Mouse (Mus musculus) heart, postnatal 25 days (tissue): ENCODE data around the gene Prkab1. TPM values are rescaled to one million over a fixed set of nuclear protein-coding genes. Genes with fewer than 3 reads are reported as not detected.

Experiments
- DNase-seq: peaks from one replicate; pipeline ENCODE4 v3.0.0; 2022; ENCODE audit warnings: low spot score
- intact Hi-C: fragments of 180-260 bp; cut with DNase I; formaldehyde crosslinking; loops from one replicate; pipeline ENCODE4 v1.15.1; 2025
- total RNA-seq, 2 experiments: library from RNA; stranded (reverse); gene quantifications; 2 replicates each; pipeline ENCODE4 v1.2.3; 2021

Prkab1 gene
- total RNA-seq, 2 experiments from 2014 or later = 47.0 to 49.6 TPM

DNA sequence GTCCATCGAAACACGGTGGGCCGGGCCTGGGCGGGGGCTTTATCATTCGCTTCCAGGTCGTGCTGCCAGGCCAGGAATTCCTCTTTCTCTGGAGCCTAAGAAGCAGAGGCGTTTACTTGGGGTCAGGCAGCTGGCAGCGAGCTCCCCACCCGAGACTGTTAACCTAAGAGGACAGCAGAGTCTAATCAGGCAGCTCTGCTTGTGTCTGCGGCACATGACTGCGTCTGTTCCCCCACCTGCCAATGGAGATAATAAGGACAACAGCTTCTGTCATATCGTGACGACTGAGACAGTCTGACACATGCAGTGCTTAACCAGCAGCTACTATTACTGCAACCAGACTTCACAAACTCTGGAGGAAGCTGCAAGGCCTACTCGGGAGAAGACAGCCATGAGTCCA lies 2.8 kb downstream of the Prkab1 start:
- intact Hi-C loops = loop anchor here (10.0 kb wide), 1 partner anchor 367 kb away; no protein-coding TSS in a partner anchor
- DNase-seq = no peak

DNA sequence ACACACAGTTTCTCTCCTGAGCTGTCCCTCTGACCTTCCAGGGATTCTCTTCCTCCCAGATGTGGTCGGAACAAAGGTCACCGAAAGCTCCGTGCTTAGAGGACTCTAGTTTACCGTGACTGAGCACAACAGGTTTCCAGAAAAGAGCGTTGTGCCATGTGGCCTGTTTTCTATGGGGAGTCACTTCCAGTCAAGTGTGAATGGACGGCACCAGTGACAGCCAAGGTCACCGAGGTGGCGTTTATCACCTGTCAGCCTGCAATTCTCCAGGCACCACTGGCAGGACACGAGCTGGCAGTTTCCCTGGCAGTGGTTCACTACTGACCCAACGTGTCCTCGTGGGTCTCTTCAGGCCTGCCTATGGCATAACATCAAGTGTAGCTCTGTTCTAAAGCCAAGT lies 4.9 kb downstream of the Prkab1 start:
- DNase-seq = peak; percentile 31
- intact Hi-C loops = no loop called here

DNA sequence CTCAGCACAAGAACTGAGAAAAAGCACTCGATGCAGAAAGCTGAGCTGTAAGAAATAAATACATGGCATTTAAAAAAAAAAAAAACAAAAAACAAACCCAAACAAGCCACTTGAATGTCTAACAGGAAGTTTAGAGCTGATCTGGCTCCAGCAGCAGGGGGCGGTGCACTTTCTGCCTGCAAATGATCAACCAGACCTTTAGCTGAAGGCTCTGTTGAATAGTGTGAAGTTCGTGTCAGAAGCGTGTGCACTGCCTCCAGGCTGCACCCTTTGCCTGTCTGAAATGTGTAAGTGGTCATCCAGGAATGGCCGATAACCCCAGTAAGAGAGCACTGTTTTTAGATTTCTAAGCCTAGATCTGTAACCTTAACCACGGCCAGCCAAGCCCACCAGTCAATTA lies 5.5 kb downstream of the Prkab1 start:
- DNase-seq = no peak

GRCm38 (mm10) chr5:116018196-116018595 lies 6.1 kb downstream of the Prkab1 start:
- intact Hi-C loops = no loop called here

More for the DNA sequence above, 5.5 kb downstream of the Prkab1 start:
- intact Hi-C loops = no loop called here

GRCm38 (mm10) chr5:116017391-116017790 lies 6.9 kb downstream of the Prkab1 start:
- intact Hi-C loops = no loop called here

More at GRCm38 (mm10) chr5:116018196-116018595, 6.1 kb downstream of the Prkab1 start:
- DNase-seq = no peak

GRCm38 (mm10) chr5:116016542-116016941 lies 7.8 kb downstream of the Prkab1 start:
- no peak for DNase-seq
- intact Hi-C loops = no loop called here

More at GRCm38 (mm10) chr5:116017391-116017790, 6.9 kb downstream of the Prkab1 start:
- no peak for DNase-seq

DNA sequence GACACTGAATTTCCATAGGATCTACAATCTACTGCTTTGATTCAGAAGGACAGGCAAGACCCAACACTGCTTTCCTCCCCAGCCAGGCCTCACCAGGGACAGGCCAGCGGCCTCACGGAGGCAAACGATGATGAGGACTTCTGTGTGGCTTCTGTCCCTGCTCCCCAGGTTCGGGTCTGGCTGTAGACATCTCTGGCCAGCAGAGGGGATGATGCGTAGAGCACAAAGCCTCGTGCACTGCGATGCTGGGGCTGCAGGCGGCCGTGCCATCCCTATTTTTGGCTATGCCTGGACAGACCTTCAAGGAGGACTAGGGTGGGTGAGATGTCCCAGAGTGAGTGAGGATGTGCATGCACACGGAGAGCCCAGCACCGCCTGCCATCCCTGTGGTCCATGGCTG lies 10.1 kb downstream of the Prkab1 start:
- intact Hi-C loops = no loop called here

GRCm38 (mm10) chr5:116013821-116014220 lies 10.5 kb downstream of the Prkab1 start:
- no peak for DNase-seq
- intact Hi-C loops = no loop called here

More for the DNA sequence above, 10.1 kb downstream of the Prkab1 start:
- DNase-seq = no peak

DNA sequence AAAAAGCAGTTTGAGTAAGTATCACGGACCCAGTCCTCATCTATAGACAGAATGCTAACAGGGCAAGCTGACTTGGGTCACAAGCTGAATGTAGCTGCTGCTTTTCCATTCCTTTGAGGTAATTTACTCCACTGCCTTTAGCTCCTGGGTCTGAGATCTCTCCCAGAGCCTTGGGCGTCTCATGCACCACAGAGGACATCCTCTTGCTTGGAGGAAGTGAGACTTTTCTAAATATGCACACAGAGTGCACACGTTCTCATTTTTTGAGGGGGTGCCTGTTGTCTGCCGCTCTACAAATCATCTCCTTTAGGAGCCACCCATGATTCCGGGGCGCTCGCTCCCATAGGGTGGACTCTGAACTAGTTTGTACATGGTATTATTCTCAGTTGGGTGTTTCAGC lies 11.8 kb downstream of the Prkab1 start:
- DNase-seq = no peak
- intact Hi-C loops = no loop called here

DNA sequence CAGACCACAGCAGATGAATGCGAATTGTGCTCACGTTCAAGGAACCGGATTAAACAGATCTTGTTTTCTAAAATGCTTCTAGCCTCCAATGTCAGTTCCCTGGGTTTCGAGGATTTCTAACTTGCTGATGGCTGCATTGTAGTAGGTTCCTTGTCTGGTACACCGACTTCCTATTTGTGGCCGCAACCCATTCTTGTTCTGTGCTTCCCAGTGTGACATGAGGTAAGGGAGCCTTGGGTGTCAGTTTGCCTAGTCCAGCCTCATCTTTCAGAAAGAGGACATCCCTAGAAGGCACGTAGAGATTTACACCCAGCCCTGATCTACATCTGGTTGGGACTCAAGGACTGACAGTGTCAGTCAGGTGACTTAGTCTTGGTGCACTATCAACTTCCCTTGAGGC lies 12.6 kb downstream of the Prkab1 start:
- no peak for DNase-seq
- intact Hi-C loops = no loop called here

GRCm38 (mm10) chr5:116009884-116010627 lies 14.3 kb downstream of the Prkab1 start:
- intact Hi-C loops = loop anchor here (5.0 kb wide), 1 partner anchor 218 kb away; no protein-coding TSS in a partner anchor
- no peak for DNase-seq

- intact Hi-C loops = loop anchor here (5.0 kb wide), 1 partner anchor 217 kb away; no protein-coding TSS in a partner anchor
- DNase-seq = no peak
Observed at GRCm38 (mm10) chr5:116009091-116009851, 15.0 kb downstream of the Prkab1 start.

- intact Hi-C loops = loop anchor here (5.0 kb wide), 1 partner anchor 215 kb away; no protein-coding TSS in a partner anchor
Observed at GRCm38 (mm10) chr5:116007723-116008122, 16.6 kb downstream of the Prkab1 start.

GRCm38 (mm10) chr5:116006324-116007099 lies 17.8 kb downstream of the Prkab1 start:
- DNase-seq = no peak
- intact Hi-C loops = loop anchor here (5.0 kb wide), 1 partner anchor 214 kb away; no protein-coding TSS in a partner anchor

More at GRCm38 (mm10) chr5:116007723-116008122, 16.6 kb downstream of the Prkab1 start:
- no peak for DNase-seq

DNA sequence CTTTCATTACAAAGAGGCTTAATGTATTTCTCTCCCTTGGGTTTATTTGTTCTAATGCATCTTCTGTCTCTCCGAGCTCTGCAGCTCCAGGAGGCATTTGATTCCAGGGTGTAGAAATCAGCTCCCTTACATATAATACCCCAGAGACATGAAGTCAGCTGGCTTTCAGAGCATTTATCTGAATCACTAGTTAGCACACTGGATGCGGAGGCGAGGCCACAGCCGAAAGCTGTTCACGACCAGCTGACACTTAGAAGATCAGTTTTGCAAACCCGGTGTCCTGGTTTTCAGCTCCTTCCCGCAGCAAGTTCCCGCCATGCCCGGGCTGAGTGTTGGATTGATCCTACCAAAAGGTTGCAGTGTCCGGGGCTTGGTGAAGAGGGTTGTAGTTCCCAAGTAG lies 20.0 kb downstream of the Prkab1 start:
- intact Hi-C loops = no loop called here
- no peak for DNase-seq

- intact Hi-C loops = no loop called here
Observed at GRCm38 (mm10) chr5:116003825-116004224, 20.5 kb downstream of the Prkab1 start.

GRCm38 (mm10) chr5:116003154-116003553 lies 21.2 kb downstream of the Prkab1 start:
- DNase-seq = no peak
- intact Hi-C loops = no loop called here

More at GRCm38 (mm10) chr5:116003825-116004224, 20.5 kb downstream of the Prkab1 start:
- no peak for DNase-seq

- intact Hi-C loops = no loop called here
- no peak for DNase-seq
Observed at GRCm38 (mm10) chr5:115997376-115997775, 26.9 kb downstream of the Prkab1 start.

- intact Hi-C loops = no loop called here
- DNase-seq = no peak
Observed at GRCm38 (mm10) chr5:115994101-115994500, 30.2 kb downstream of the Prkab1 start.

- intact Hi-C loops = no loop called here
Observed at GRCm38 (mm10) chr5:115991717-115992116, 32.6 kb downstream of the Prkab1 start.

More at GRCm38 (mm10) chr5:115991717-115992116, 32.6 kb downstream of the Prkab1 start:
- no peak for DNase-seq
